Mouse (Mus musculus) midbrain, embryonic 13.5 days (tissue): ENCODE measurements around the gene Iqgap2. TPM values are rescaled to one million over a fixed set of nuclear protein-coding genes. Genes with fewer than 3 reads are reported as not detected.

Source experiments
- ATAC-seq: fragments of 200-750 bp; cut with Nextera tagmentation; 2 replicates; pipeline ENCODE4 v1.8.0; 2017; ENCODE audit warnings: mild to moderate bottlenecking, moderate TSS enrichment, moderate library complexity
- H3K27ac ChIP-seq: fragments of 300-500 bp; sonication (generic); 2 replicates; pipeline ENCODE4 v1.5.1; 2015; ENCODE audit warnings: inconsistent platforms, mild to moderate bottlenecking, moderate library complexity
- H3K27me3 ChIP-seq: fragments of 300-500 bp; sonication (generic); 2 replicates; pipeline ENCODE4 v1.6.1; 2015; ENCODE audit warnings: mild to moderate bottlenecking, inconsistent platforms
- H3K36me3 ChIP-seq: fragments of 300-500 bp; sonication (generic); 2 replicates; pipeline ENCODE4 v1.6.1; 2015; ENCODE audit warnings: mild to moderate bottlenecking, inconsistent platforms
- H3K4me1 ChIP-seq: fragments of 300-500 bp; sonication (generic); replicated peaks from 2 replicates; pipeline ENCODE4 v1.6.1; 2015; ENCODE audit warnings: inconsistent platforms
- H3K4me2 ChIP-seq: fragments of 300-500 bp; sonication (generic); replicated peaks from 2 replicates; pipeline ENCODE4 v1.6.1; 2015; ENCODE audit warnings: moderate library complexity, mild to moderate bottlenecking, inconsistent platforms
- H3K4me3 ChIP-seq: fragments of 300-500 bp; sonication (generic); replicated peaks from 2 replicates; pipeline ENCODE4 v1.5.1; 2015; ENCODE audit warnings: mild to moderate bottlenecking, inconsistent platforms
- H3K9ac ChIP-seq: fragments of 300-500 bp; sonication (generic); replicated peaks from 2 replicates; pipeline ENCODE4 v1.6.1; 2015; ENCODE audit warnings: mild to moderate bottlenecking, inconsistent platforms
- H3K9me3 ChIP-seq: fragments of 300-500 bp; sonication (generic); 2 replicates; pipeline ENCODE4 v1.6.1; 2016; ENCODE audit warnings: mild to moderate bottlenecking, inconsistent platforms
- WGBS: fragments of 180-500 bp; shearing (Covaris S2); methylation state at CpG from one replicate; pipeline ENCODE4 v1.1.7; 2015; 5-methylcytosine and 5-hydroxymethylcytosine counted together
- polyA plus RNA-seq: library from polyadenylated mRNA; unstranded; fragments of >200 nt; fragmentation: Nextera tagmentation; extraction: Ambion mirVana; gene quantifications from 2 replicates; pipeline ENCODE4 v1.2.1, GENCODE M21; 2015

Gene Iqgap2
- polyA plus RNA-seq, 1 experiment from 2014 or later = 7.4 TPM

DNA sequence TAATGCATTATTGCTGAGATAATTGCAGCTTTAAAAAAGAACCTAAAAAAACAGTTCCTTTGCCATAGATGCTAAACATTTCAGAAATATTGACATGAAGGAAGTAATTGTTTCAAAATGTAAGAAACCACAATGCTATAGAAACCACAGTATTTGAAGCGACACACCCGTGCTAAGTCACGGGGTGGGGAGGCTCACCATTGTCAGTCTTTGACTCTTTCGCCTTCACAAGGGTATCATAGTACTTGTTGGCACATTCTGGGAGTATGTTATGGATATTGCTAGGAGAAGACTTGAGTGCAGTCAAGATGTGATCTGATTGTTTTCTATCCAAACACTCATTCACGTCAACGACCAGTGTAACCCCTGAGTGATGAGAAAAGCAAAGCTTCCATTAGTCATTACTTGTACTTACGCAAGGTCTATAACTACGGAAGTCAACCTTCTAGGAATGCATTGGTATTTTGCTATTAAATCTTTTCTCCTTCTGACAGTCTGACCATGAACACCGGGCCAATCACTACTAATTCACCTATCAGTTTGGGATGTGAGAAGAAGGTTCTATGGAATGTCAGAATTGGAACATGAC is 207.0 kb downstream of the Iqgap2 start:
- Histone ChIP-seq H3K4me3 (no peak overlapping the region), H3K27ac (no peak overlapping the region), H3K4me2 (no peak overlapping the region), H3K36me3 (peaks cover 16% of the 10 kb centered on the region; the same call in 1 of the 2 replicates), H3K9me3 (no peaks in the 10 kb centered on the region), H3K4me1 (no peaks in the 10 kb centered on the region), H3K27me3 (no peaks in the 10 kb centered on the region), H3K9ac (no peak overlapping the region)
- ATAC-seq = no peak
- 95% methylated on average over 9 of the region's 9 CpGs for WGBS

DNA sequence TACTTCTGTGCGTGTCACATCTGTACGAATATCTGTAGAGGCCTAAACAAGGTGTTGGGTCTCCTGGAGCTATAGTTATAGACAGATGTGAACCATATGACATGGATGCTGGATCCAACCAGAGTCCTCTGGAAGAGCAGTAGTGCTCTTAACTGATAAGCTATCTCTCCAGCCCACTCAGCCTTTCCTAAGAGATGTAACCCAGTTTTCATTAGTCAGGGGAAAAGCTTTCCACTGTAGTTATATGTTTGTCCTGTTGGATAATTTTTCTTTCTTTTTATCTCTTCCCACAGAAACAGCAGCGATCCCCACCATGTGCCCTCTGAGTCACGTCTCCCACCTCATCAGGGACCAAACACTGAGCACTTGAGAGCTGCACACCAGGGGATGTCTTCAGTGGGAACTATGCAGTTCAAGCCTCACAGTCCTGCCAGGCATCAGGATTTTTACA is 212.2 kb downstream of the Iqgap2 start:
- Histone ChIP-seq H3K27me3 (no peaks in the 10 kb centered on the region), H3K9me3 (no peaks in the 10 kb centered on the region), H3K4me3 (no peak overlapping the region), H3K36me3 (peaks cover 13% of the 10 kb centered on the region; the same call in 1 of the 2 replicates), H3K4me2 (no peak overlapping the region), H3K27ac (no peak overlapping the region), H3K4me1 (no peaks in the 10 kb centered on the region), H3K9ac (no peak overlapping the region)
- no peak for ATAC-seq
- 90% methylated on average over 4 of the region's 4 CpGs for WGBS

DNA sequence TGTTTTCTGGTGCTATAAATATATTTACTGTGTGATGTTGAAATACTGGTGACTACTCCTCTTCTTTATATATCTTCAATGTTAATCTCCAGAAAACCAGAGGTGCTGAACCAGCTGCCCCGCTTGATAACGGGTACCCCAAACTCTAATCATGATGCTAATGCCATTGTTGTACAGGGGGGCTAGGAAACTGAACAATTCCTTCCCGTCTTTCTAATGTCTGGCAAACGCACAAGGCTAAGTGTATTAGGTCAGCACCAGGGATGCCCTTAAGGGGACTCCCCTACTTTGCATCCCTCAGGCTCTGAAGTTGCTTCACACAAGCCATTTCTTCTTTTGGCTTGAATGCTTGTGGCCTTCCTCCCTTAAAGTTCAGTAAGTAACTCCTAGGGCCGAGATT is 212.6 kb downstream of the Iqgap2 start:
- ATAC-seq = no peak
- H3K27me3 ChIP-seq = no peaks in the 10 kb centered on the region
- H3K4me1 ChIP-seq = no peaks in the 10 kb centered on the region
- 92% methylated on average over 5 of the region's 5 CpGs for WGBS
- H3K9me3 ChIP-seq = no peaks in the 10 kb centered on the region
- no peak overlapping the region for H3K9ac ChIP-seq
- no peak overlapping the region for H3K27ac ChIP-seq
- H3K4me3 ChIP-seq = no peak overlapping the region
- peaks cover 13% of the 10 kb centered on the region; the same call in 1 of the 2 replicates for H3K36me3 ChIP-seq
- H3K4me2 ChIP-seq = no peak overlapping the region

DNA sequence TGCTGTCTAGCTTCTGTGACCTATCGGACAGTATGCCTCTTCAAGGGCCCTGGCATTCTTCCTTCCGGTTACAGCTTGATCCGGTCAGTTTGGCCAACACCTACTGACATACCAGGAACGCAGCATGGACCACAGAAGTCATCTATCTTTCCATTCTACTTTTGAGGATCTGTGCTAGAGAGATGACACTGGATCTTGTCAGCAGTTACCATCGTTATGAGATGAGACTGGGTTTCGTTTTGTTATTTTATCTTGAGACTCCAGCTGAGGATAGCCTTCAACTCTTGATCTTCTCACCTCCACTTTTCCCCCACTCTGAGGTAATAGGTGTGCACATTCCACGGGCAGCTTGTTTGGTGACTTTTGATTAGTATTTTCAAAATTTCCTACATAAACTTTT is 219.3 kb downstream of the Iqgap2 start:
- 0 out of 2 replicates have a peak, but pooled peaks cover 9% of the 10 kb centered on the region for H3K36me3 ChIP-seq
- no peaks in the 10 kb centered on the region for H3K9me3 ChIP-seq
- WGBS = 95% methylated on average over 7 of the region's 7 CpGs
- ATAC-seq = no peak
- H3K4me3 ChIP-seq = no peak overlapping the region
- no peak overlapping the region for H3K9ac ChIP-seq
- no peak overlapping the region for H3K27ac ChIP-seq
- H3K4me2 ChIP-seq = no peak overlapping the region
- H3K27me3 ChIP-seq = no peaks in the 10 kb centered on the region
- no peaks in the 10 kb centered on the region for H3K4me1 ChIP-seq

DNA sequence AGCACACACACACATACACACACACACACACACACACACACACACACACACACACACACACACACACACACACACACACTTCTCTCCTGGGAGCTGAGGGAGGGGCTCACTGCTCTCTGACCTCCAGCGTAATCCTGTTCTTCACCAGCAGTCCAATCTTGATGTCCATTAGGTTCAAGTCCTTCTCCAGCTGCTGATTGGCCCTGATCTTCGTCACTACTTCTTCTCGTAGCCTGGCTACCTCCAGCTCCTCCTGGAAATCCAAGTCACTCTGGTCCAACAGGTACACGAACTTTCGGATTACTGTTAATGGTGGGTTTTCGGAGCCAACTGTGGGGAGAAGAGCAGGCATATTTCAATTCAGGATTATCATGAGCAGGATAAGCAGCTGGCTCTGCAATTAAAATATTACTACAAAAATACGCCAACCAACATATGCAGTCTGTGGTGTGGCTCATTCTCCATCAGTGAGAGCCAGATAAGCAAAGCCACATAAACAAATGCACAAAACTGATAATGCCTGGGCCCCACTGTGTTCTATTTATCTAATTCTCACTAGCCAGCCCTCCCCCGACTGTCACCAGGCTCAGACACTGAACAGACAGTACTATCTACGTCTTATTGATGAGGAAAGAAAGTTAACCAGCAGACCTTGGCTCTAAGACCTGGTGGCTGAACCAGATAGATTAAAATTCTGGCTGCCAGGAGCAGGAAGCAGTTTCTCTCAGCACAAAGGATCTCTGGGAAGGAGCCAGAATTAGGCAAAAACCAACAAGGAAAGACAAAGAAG is 220.4 kb downstream of the Iqgap2 start:
- Histone ChIP-seq H3K4me1 (no peaks in the 10 kb centered on the region), H3K36me3 (0 out of 2 replicates have a peak, but pooled peaks cover 9% of the 10 kb centered on the region), H3K27me3 (no peaks in the 10 kb centered on the region), H3K9ac (no peak overlapping the region), H3K9me3 (no peaks in the 10 kb centered on the region), H3K4me3 (no peak overlapping the region), H3K4me2 (no peak overlapping the region), H3K27ac (no peak overlapping the region)
- ATAC-seq = no peak
- 86% methylated on average over 9 of the region's 9 CpGs for WGBS

DNA sequence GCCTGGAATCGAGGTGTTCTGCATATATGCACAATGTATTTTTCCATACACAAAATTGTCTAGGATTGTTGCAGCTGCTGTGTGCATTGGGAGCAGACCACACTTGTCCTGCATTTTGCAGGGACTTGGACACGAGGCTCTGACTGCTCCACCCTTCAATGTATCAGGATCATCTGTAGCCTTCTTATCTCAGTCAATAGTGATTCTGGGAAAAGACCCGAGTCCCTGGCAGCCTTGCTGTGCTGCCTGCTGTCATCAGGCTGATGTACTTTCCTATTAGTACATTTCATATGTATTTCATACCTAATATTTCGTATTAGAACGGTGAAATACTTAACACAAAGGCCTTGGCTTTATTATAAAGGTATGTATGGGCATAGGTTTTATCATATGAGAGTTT is 221.2 kb downstream of the Iqgap2 start:
- Histone ChIP-seq H3K4me3 (no peak overlapping the region), H3K27me3 (no peaks in the 10 kb centered on the region), H3K4me2 (no peak overlapping the region), H3K27ac (no peak overlapping the region), H3K36me3 (0 out of 2 replicates have a peak, but pooled peaks cover 11% of the 10 kb centered on the region), H3K4me1 (no peaks in the 10 kb centered on the region), H3K9me3 (no peaks in the 10 kb centered on the region), H3K9ac (no peak overlapping the region)
- ATAC-seq = no peak
- 91% methylated on average over 5 of the region's 5 CpGs for WGBS

DNA sequence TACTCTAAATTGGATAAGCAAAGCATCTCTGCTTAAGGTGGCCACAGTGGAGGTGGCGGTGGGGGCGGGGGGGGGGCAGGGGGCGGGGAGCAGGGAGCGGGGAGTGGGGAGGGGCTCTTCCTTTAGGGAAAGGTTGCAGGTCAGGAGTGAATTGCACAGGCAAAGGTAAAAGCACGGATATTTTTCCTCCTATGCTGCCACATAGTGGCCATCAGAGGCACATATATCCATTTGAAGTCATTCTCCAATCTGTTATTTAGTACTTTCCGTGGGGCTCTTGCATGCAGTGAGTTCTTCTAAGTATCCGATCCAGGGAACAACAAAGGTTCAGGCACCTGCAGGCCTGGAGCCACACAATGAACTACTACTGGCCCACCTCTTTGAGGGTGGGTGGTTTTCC is 224.5 kb downstream of the Iqgap2 start:
- Histone ChIP-seq H3K27ac (no peak overlapping the region), H3K9me3 (no peaks in the 10 kb centered on the region), H3K4me2 (no peak overlapping the region), H3K9ac (no peak overlapping the region), H3K27me3 (no peaks in the 10 kb centered on the region), H3K4me3 (no peak overlapping the region), H3K36me3 (peaks cover 21% of the 10 kb centered on the region; the same call in 1 of the 2 replicates), H3K4me1 (no peaks in the 10 kb centered on the region)
- 25% methylated on average over 7 of the region's 7 CpGs for WGBS
- ATAC-seq = 0 out of 2 replicates have a peak, but pooled peaks have one; percentile 53

DNA sequence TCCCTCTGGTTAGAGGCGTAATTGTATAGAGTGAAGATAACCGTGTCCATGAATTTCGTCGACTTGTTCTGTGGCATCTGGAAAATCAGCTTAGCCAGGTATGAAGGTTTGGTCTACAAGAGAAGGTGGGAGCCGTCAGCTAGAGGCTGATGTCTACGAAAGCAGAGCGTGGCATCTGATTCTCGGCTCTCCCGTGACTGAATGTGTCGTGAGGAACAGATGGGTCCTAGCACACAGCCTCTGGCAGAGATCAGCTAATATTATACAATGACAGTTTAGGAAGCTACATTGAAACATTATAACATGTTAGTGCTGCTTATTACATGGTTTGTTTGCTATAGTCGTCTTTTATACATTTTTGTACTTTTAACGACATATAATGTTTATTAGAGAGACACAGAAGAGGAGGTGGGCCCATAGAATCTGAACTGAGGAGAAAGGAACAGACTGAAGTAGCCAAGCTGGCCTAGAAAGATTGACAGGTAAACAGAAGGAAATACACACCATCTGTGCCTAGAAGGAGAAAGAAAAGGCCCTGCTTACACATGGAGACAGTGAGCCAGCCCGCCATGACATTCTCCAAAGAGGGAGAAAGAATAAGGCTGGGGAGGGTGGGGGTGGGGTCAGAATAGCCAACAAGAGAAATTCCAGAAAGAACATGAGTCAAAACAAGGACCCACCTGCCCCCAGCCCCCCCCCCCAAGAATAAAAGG is 225.9 kb downstream of the Iqgap2 start:
- H3K27me3 ChIP-seq = no peaks in the 10 kb centered on the region
- no peak overlapping the region for H3K4me2 ChIP-seq
- H3K4me3 ChIP-seq = no peak overlapping the region
- no peak overlapping the region for H3K27ac ChIP-seq
- H3K9me3 ChIP-seq = no peaks in the 10 kb centered on the region
- no peak overlapping the region for H3K9ac ChIP-seq
- H3K4me1 ChIP-seq = no peaks in the 10 kb centered on the region
- H3K36me3 ChIP-seq = peaks cover 21% of the 10 kb centered on the region; the same call in 1 of the 2 replicates
- ATAC-seq = no peak
- 80% methylated on average over 13 of the region's 13 CpGs for WGBS

DNA sequence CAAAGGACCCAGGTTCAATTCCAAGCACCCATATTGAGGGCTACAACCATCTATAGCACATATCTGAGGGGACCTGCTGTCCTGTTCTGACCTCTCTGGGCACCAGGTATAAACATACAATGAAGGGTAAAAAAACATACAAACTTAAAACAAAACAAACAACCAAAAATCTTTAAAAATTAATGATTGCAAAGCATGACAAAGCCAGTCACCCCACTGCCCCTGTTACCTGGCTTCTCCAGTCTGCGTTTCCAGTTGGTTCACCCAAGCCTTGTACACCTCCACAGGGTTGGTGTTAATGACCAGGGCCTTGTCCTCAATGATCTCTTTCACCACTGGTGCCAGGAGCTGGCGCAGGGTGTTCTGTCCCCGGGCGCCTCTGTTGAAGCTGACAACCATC is 227.9 kb downstream of the Iqgap2 start:
- H3K4me3 ChIP-seq = no peak overlapping the region
- WGBS = 96% methylated on average over 4 of the region's 4 CpGs
- H3K27me3 ChIP-seq = no peaks in the 10 kb centered on the region
- no peak overlapping the region for H3K4me2 ChIP-seq
- no peak overlapping the region for H3K9ac ChIP-seq
- H3K9me3 ChIP-seq = no peaks in the 10 kb centered on the region
- H3K36me3 ChIP-seq = peaks cover 28% of the 10 kb centered on the region; the same call in 1 of the 2 replicates
- H3K4me1 ChIP-seq = no peaks in the 10 kb centered on the region
- no peak overlapping the region for H3K27ac ChIP-seq
- ATAC-seq = no peak

DNA sequence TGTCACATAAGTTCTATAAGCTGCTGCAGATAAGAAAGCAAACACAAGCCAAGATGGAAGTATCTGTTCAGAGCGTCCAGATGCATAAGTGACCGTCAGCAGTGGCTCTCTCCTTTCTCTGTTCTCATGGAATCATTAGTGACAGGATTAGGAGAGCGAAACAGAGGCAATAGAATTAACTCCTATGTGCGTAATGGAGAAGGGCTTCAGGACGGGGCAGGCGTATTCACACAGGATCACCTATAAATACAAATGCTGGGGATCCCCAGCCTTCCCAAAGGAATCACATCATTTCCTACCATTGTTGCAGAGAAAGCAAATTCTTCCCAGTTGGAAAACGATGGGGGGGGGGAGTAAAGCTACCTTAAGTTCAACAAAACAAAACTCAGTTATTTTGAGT is 232.3 kb downstream of the Iqgap2 start:
- H3K27ac ChIP-seq = no peak overlapping the region
- no peaks in the 10 kb centered on the region for H3K9me3 ChIP-seq
- no peak overlapping the region for H3K4me3 ChIP-seq
- WGBS = 79% methylated on average over 7 of the region's 7 CpGs
- 0 out of 2 replicates have a peak, but pooled peaks cover 3% of the 10 kb centered on the region for H3K4me1 ChIP-seq
- peaks cover 17% of the 10 kb centered on the region; the same call in 1 of the 2 replicates for H3K36me3 ChIP-seq
- no peak overlapping the region for H3K4me2 ChIP-seq
- no peaks in the 10 kb centered on the region for H3K27me3 ChIP-seq
- no peak for ATAC-seq
- no peak overlapping the region for H3K9ac ChIP-seq

DNA sequence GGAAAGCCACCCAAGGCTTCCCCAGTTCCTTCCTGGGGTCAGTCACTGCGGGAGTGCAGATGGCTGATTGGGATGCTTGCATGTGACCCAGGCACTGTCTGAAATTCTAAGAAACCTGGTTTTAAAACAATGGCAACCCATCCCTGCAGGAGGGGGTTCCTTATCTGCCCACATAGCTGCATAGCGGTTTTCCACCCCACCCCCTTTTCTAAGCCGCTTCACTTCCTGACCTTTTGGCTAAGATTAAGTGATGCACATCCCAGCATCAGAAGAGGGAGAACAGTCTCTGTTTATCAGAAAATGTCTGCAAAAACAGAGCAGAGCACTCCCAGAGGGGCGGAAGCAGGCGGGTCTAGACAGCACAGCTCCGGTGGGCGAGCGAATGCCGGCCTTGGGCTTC is 234.6 kb downstream of the Iqgap2 start:
- no peak for ATAC-seq
- H3K27ac ChIP-seq = no peak overlapping the region
- WGBS = 63% methylated on average over 9 of the region's 9 CpGs
- H3K4me3 ChIP-seq = no peak overlapping the region
- no peak overlapping the region for H3K9ac ChIP-seq
- no peaks in the 10 kb centered on the region for H3K27me3 ChIP-seq
- H3K4me2 ChIP-seq = no peak overlapping the region
- 0 out of 2 replicates have a peak, but pooled peaks cover 3% of the 10 kb centered on the region for H3K4me1 ChIP-seq
- peaks cover 14% of the 10 kb centered on the region; the same call in 1 of the 2 replicates for H3K36me3 ChIP-seq
- no peaks in the 10 kb centered on the region for H3K9me3 ChIP-seq

DNA sequence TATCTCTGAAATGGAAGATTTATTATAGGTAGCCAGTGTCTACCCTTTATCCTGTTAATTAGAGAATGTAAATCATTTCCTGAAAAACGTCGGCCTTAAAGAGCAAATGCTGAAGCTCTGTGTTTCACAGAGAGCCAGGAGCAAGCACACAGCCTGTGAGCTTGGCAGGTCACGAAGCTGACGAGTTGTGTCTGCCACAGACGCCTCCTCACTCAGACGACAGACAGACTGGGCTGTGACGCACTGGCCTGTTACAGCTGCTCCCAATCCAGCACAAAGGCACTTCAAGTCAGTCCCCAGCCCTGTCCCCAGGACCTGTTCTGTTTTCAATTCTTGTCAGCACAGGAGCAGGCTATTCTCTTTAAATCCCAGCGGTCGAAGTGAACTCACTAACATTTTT is 236.4 kb downstream of the Iqgap2 start:
- ATAC-seq = no peak
- 65% methylated on average over 9 of the region's 9 CpGs for WGBS
- H3K27me3 ChIP-seq = no peaks in the 10 kb centered on the region
- H3K27ac ChIP-seq = no peak overlapping the region
- H3K9me3 ChIP-seq = no peaks in the 10 kb centered on the region
- 0 out of 2 replicates have a peak, but pooled peaks cover 3% of the 10 kb centered on the region for H3K4me1 ChIP-seq
- H3K4me2 ChIP-seq = no peak overlapping the region
- no peak overlapping the region for H3K4me3 ChIP-seq
- no peak overlapping the region for H3K9ac ChIP-seq
- H3K36me3 ChIP-seq = peaks cover 14% of the 10 kb centered on the region; the same call in 1 of the 2 replicates
